8 mouse cellular contexts compared by ENCODE assay signal in genomic region chr7:111082822-111083732, GRCm38 (mm10). TPM values are rescaled to one million over a fixed set of nuclear protein-coding genes. Genes with fewer than 3 reads are reported as not detected.
A peak's percentile ranks its signal among the peaks of the same experiment; 100 is the strongest.
DNase-seq lines count a peak whose midpoint lies in the region; ATAC-seq lines count a peak whose summit lies in the region.

Gene Eif4g2, minus strand, starts transcription at chr7:111083030.

- peaks cover 35% of the 10 kb centered on the region for H3K36me3 ChIP-seq in heart, embryonic 13.5 days
- peaks cover 39% of the 10 kb centered on the region for H3K36me3 ChIP-seq in liver, embryonic 12.5 days
- peaks cover 23% of the 10 kb centered on the region for H3K36me3 ChIP-seq in stomach, embryonic 15.5 days

- H3K9ac ChIP-seq in heart, embryonic 13.5 days: peak within 1 kb of the TSS; percentile 100
- peak within 1 kb of the TSS; percentile 100 for H3K9ac ChIP-seq in liver, embryonic 12.5 days
- peak within 1 kb of the TSS; percentile 99 for H3K9ac ChIP-seq in stomach, embryonic 15.5 days

- peak within 1 kb of the TSS; percentile 88 for H3K4me3 ChIP-seq in brown adipose tissue, adult 24 weeks (ENCODE audit: insufficient read depth, low read depth, low read length)
- H3K4me3 ChIP-seq in heart, embryonic 13.5 days: peak within 1 kb of the TSS; percentile 97
- peak within 1 kb of the TSS; percentile 100 for H3K4me3 ChIP-seq in liver, embryonic 12.5 days
- peak within 1 kb of the TSS; percentile 85 for H3K4me3 ChIP-seq in stomach, embryonic 15.5 days (replicated peaks)

- no peaks in the 10 kb centered on the region for H3K27me3 ChIP-seq in heart, embryonic 13.5 days (replicated peaks)
- H3K27me3 ChIP-seq in liver, embryonic 12.5 days (replicated peaks): no peaks in the 10 kb centered on the region
- H3K27me3 ChIP-seq in stomach, embryonic 15.5 days (replicated peaks): no peaks in the 10 kb centered on the region

- peak within 1 kb of the TSS; percentile 98 for H3K27ac ChIP-seq in brown adipose tissue, adult 24 weeks (replicated peaks; ENCODE audit: low read depth, low read length)
- peak within 1 kb of the TSS; percentile 100 for H3K27ac ChIP-seq in heart, embryonic 13.5 days (replicated peaks)
- H3K27ac ChIP-seq in liver, embryonic 12.5 days: peak within 1 kb of the TSS; percentile 97
- H3K27ac ChIP-seq in stomach, embryonic 15.5 days: peak within 1 kb of the TSS; percentile 99

- H3K9me3 ChIP-seq in heart, embryonic 13.5 days: no peaks in the 10 kb centered on the region
- no peaks in the 10 kb centered on the region for H3K9me3 ChIP-seq in liver, embryonic 12.5 days (replicated peaks)
- no peaks in the 10 kb centered on the region for H3K9me3 ChIP-seq in stomach, embryonic 15.5 days

- H3K4me2 ChIP-seq in heart, embryonic 13.5 days: peak within 1 kb of the TSS; percentile 90
- peak within 1 kb of the TSS; percentile 90 for H3K4me2 ChIP-seq in liver, embryonic 12.5 days
- peak within 1 kb of the TSS; percentile 72 for H3K4me2 ChIP-seq in stomach, embryonic 15.5 days

- ATAC-seq in heart, embryonic 13.5 days (ENCODE audit: extremely low read depth, insufficient number of reproducible peaks, low FRiP score, low TSS enrichment): peak; percentile 97
- ATAC-seq in liver, embryonic 12.5 days: peak; percentile 97
- peak; percentile 99 for ATAC-seq in stomach, embryonic 15.5 days (ENCODE audit: insufficient read depth, low FRiP score, low read depth)

- peak; percentile 99 for DNase-seq in CD4-positive, CD25-positive, alpha-beta regulatory T cell, adult 2 months (ENCODE audit: low read depth, low spot score)
- DNase-seq in fat pad, adult 2 months (ENCODE audit: extremely low read depth, low read depth, low spot score): peak; percentile 72
- DNase-seq in kidney, postnatal 10 days: peak; percentile 99
- peak; percentile 98 to 99 for DNase-seq in natural killer cell, adult 2 months (ENCODE audit: low spot score in 2 of 2)

- under 1% methylated on average over 66 of the region's 70 CpGs for WGBS in heart, embryonic 13.5 days
- under 1% methylated on average over 70 of the region's 70 CpGs for whole genome bisulfite sequencing in liver, embryonic 12.5 days (ENCODE audit: insufficient replicate concordance)
- under 1% methylated on average over 68 of the region's 70 CpGs for WGBS in stomach, embryonic 15.5 days

- H3K4me1 ChIP-seq in brown adipose tissue, adult 24 weeks (ENCODE audit: control insufficient read depth, insufficient read depth, insufficient read length, low read length): no peaks in the 10 kb centered on the region
- H3K4me1 ChIP-seq in heart, embryonic 13.5 days: peaks cover 35% of the 10 kb centered on the region
- peaks cover 51% of the 10 kb centered on the region for H3K4me1 ChIP-seq in liver, embryonic 12.5 days
- H3K4me1 ChIP-seq in stomach, embryonic 15.5 days: peaks cover 8% of the 10 kb centered on the region; the same call in 1 of the 2 replicates

RNA-seq across cellular contexts. Expression of gene Eif4g2, which starts in this region (rescaled TPM):
- polyA plus RNA-seq in brown adipose tissue, adult 24 weeks (2012; ENCODE audit: insufficient read depth, insufficient read length, missing spikeins): 459 and 549 TPM in 2 replicates
- polyA plus RNA-seq in heart, embryonic 13.5 days (2015; fragmentation: Nextera tagmentation; extraction: Ambion mirVana): 583 and 585 TPM in 2 replicates
- polyA plus RNA-seq in liver, embryonic 12.5 days (2016; fragmentation: Nextera tagmentation; extraction: Ambion mirVana): 687 and 693 TPM in 2 replicates
- 608 and 684 TPM in 2 replicates for polyA plus RNA-seq in stomach, embryonic 15.5 days (2015; fragmentation: Nextera tagmentation; extraction: Ambion mirVana)

Comparison
In these comparisons a context has a peak if more than half of its experiments do, and no peak if none do; other contexts are left out.
1. Peak in every context shown above with its lines: DNase-seq, ATAC-seq, H3K4me3 ChIP-seq and H3K27ac ChIP-seq.